ENCODE assay signal across 23 mouse cellular contexts in the genomic region with DNA sequence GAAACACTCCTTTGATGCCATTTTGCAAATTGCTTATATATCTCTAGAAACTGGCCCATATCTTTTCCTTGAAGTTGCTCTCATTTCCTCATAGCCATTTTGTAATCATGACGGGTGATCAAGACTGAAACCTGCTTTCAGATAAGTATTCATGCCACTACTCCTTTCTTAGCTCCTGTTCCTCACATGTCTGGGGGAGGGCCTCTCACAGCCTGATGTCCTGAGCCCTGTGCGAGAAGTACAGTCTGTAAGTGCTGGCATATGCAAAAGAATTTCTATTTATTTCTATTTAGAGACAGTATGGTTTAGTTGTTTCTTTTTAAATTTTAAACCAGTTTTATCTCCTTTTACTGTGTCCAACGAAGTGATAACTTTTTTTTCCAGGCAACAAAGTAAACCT.
A peak's percentile ranks its signal among the peaks of the same experiment; 100 is the strongest.
DNase-seq lines count a peak whose midpoint lies in the region; ATAC-seq and TF ChIP-seq lines count a peak whose summit lies in the region.
"Had no signal": no experiment of that assay in that cellular context is flagged by ENCODE, and none has a peak within 500 bp of the region (broad histone marks: within the 10 kb centered on the region; RNA-seq: fewer than 3 reads in every experiment).

No protein-coding gene starts in this region.

- H3K4me1 ChIP-seq in heart, embryonic 15.5 days (replicated peaks), result 0 out of 2 replicates have a peak, but pooled peaks cover 2% of the 10 kb centered on the region
- no peaks in the 10 kb centered on the region for H3K4me1 ChIP-seq in heart, embryonic 10.5 days
- no peaks in the 10 kb centered on the region; the same call in 1 of the 2 replicates for H3K4me1 ChIP-seq in lung, embryonic 14.5 days (ENCODE audit: insufficient read depth)
- H3K4me1 ChIP-seq in lung, embryonic 16.5 days (replicated peaks; ENCODE audit: control insufficient read depth, insufficient read depth, low read length), result peaks cover 6% of the 10 kb centered on the region; the same call in 1 of the 2 replicates
- 0 out of 2 replicates have a peak, but pooled peaks cover 2% of the 10 kb centered on the region for H3K4me1 ChIP-seq in intestine, embryonic 16.5 days (ENCODE audit: control insufficient read depth, insufficient read depth, low read length)
- H3K4me1 ChIP-seq: embryonic facial prominence, embryonic 13.5 days; embryonic facial prominence, embryonic 15.5 days; forebrain, embryonic 10.5 days; forebrain, embryonic 12.5 days had no signal

- no peaks in the 10 kb centered on the region for H3K36me3 ChIP-seq in heart, embryonic 15.5 days
- H3K36me3 ChIP-seq in heart, embryonic 10.5 days, result no peaks in the 10 kb centered on the region
- H3K36me3 ChIP-seq in lung, embryonic 14.5 days (ENCODE audit: insufficient read depth), result no peaks in the 10 kb centered on the region
- no peaks in the 10 kb centered on the region for H3K36me3 ChIP-seq in lung, embryonic 16.5 days (ENCODE audit: control insufficient read depth, insufficient read depth, low read length)
- no peaks in the 10 kb centered on the region for H3K36me3 ChIP-seq in intestine, embryonic 16.5 days (ENCODE audit: control insufficient read depth, insufficient read depth, low read length)
- H3K36me3 ChIP-seq: embryonic facial prominence, embryonic 13.5 days; embryonic facial prominence, embryonic 15.5 days; forebrain, embryonic 10.5 days; forebrain, embryonic 12.5 days had no signal

- no peak for TF ChIP-seq CTCF in lung, embryonic 14.5 days (IDR thresholded peaks at IDR 0.05; ENCODE audit: low read depth)

- H3K9ac ChIP-seq in heart, embryonic 15.5 days, result no peak overlapping the region
- no peak overlapping the region for H3K9ac ChIP-seq in lung, embryonic 14.5 days
- no peak overlapping the region for H3K9ac ChIP-seq in lung, embryonic 16.5 days (ENCODE audit: low read length)
- H3K9ac ChIP-seq in intestine, embryonic 16.5 days (ENCODE audit: low read depth, low read length), result no peak overlapping the region
- H3K9ac ChIP-seq: embryonic facial prominence, embryonic 13.5 days; embryonic facial prominence, embryonic 15.5 days; forebrain, embryonic 12.5 days had no signal

- H3K27ac ChIP-seq in heart, embryonic 15.5 days, result peak overlapping the region; percentile 24; the same call in 1 of the 2 replicates
- no peak overlapping the region for H3K27ac ChIP-seq in heart, embryonic 10.5 days
- H3K27ac ChIP-seq in lung, embryonic 14.5 days (ENCODE audit: low read depth), result peak overlapping the region; percentile 67
- H3K27ac ChIP-seq in lung, embryonic 16.5 days (ENCODE audit: low read length), result peak overlapping the region; percentile 69
- peak overlapping the region; percentile 59 for H3K27ac ChIP-seq in intestine, embryonic 16.5 days (ENCODE audit: low read length)
- H3K27ac ChIP-seq: embryonic facial prominence, embryonic 13.5 days; embryonic facial prominence, embryonic 15.5 days; forebrain, embryonic 10.5 days; forebrain, embryonic 12.5 days had no signal

- H3K9me3 ChIP-seq in heart, embryonic 15.5 days (replicated peaks), result no peaks in the 10 kb centered on the region
- H3K9me3 ChIP-seq in heart, embryonic 10.5 days, result no peaks in the 10 kb centered on the region
- no peaks in the 10 kb centered on the region for H3K9me3 ChIP-seq in lung, embryonic 14.5 days (ENCODE audit: low read depth, low read length)
- no peaks in the 10 kb centered on the region for H3K9me3 ChIP-seq in lung, embryonic 16.5 days (ENCODE audit: control insufficient read depth, low read length)
- no peaks in the 10 kb centered on the region; the same call in 1 of the 2 replicates for H3K9me3 ChIP-seq in intestine, embryonic 16.5 days (ENCODE audit: control insufficient read depth, low read length)
- H3K9me3 ChIP-seq: embryonic facial prominence, embryonic 13.5 days; embryonic facial prominence, embryonic 15.5 days; forebrain, embryonic 10.5 days; forebrain, embryonic 12.5 days had no signal

- no peak for ATAC-seq in heart, embryonic 15.5 days (replicated peaks; ENCODE audit: insufficient number of reproducible peaks, insufficient read depth, low FRiP score, low read depth)
- ATAC-seq in lung, embryonic 14.5 days (ENCODE audit: insufficient read depth), result peak; percentile 57; the same call in 1 of the 2 replicates
- ATAC-seq in lung, embryonic 16.5 days (ENCODE audit: low read depth), result peak; percentile 61
- peak; percentile 75 for ATAC-seq in intestine, embryonic 16.5 days
- ATAC-seq: forebrain, embryonic 14.5 days had no signal

- WGBS in heart, embryonic 15.5 days, result 40% methylated on average over 3 of the region's 3 CpGs
- WGBS in heart, embryonic 10.5 days, result 62% methylated on average over 3 of the region's 3 CpGs
- 38% methylated on average over 3 of the region's 3 CpGs for WGBS in lung, embryonic 14.5 days
- 22% methylated on average over 3 of the region's 3 CpGs for WGBS in lung, embryonic 16.5 days
- WGBS in intestine, embryonic 16.5 days, result 51% methylated on average over 3 of the region's 3 CpGs

- no peak overlapping the region for H3K4me3 ChIP-seq in heart, embryonic 15.5 days
- no peak overlapping the region for H3K4me3 ChIP-seq in heart, embryonic 10.5 days
- H3K4me3 ChIP-seq in lung, embryonic 14.5 days (ENCODE audit: low read depth, low read length), result no peak overlapping the region
- H3K4me3 ChIP-seq in lung, embryonic 16.5 days (ENCODE audit: low read length), result no peak overlapping the region
- H3K4me3 ChIP-seq in intestine, embryonic 16.5 days (ENCODE audit: low read length), result no peak overlapping the region
- H3K4me3 ChIP-seq: embryonic facial prominence, embryonic 13.5 days; embryonic facial prominence, embryonic 15.5 days; erythroblast, embryonic 14.5 days; forebrain, embryonic 10.5 days; forebrain, embryonic 12.5 days had no signal

- no peak for DNase-seq in heart, embryonic 10.5 days (ENCODE audit: low spot score)
- DNase-seq in lung, embryonic 14.5 days, result no peak
- no peak for DNase-seq in lung, postnatal 10 days
- DNase-seq in lung, adult 18-20 months, result no peak
- no peak for DNase-seq in kidney, postnatal 4 days
- DNase-seq: adrenal gland, adult 2 months; adrenal gland, postnatal 25 days; cerebellum, adult 11 months; cerebellum, adult 18-20 months; cerebellum, adult 8-10 months; cerebellum, adult 9-11 months; cerebellum, postnatal 14 days; cerebellum, postnatal 36 days; embryo, embryonic 11 days had no signal

- H3K4me2 ChIP-seq in heart, embryonic 15.5 days, result no peak overlapping the region
- H3K4me2 ChIP-seq in lung, embryonic 14.5 days, result no peak overlapping the region
- no peak overlapping the region for H3K4me2 ChIP-seq in lung, embryonic 16.5 days (ENCODE audit: low read depth, low read length)
- H3K4me2 ChIP-seq in intestine, embryonic 16.5 days (ENCODE audit: low read depth, low read length), result no peak overlapping the region
- H3K4me2 ChIP-seq: embryonic facial prominence, embryonic 13.5 days; embryonic facial prominence, embryonic 15.5 days; forebrain, embryonic 12.5 days had no signal

- no peaks in the 10 kb centered on the region for H3K27me3 ChIP-seq in heart, embryonic 15.5 days
- H3K27me3 ChIP-seq in heart, embryonic 10.5 days (ENCODE audit: insufficient read depth, poor library complexity, severe bottlenecking), result no peaks in the 10 kb centered on the region
- H3K27me3 ChIP-seq in lung, embryonic 14.5 days (ENCODE audit: insufficient read depth, low read length), result no peaks in the 10 kb centered on the region
- H3K27me3 ChIP-seq in lung, embryonic 16.5 days (ENCODE audit: control insufficient read depth, insufficient read depth, low read depth, low read length), result no peaks in the 10 kb centered on the region
- no peaks in the 10 kb centered on the region for H3K27me3 ChIP-seq in intestine, embryonic 16.5 days (replicated peaks; ENCODE audit: control insufficient read depth, insufficient read depth, low read length)
- H3K27me3 ChIP-seq: embryonic facial prominence, embryonic 13.5 days; embryonic facial prominence, embryonic 15.5 days; forebrain, embryonic 12.5 days had no signal
